Mouse (Mus musculus) cortical plate, adult 2 months (tissue): ENCODE results near the gene Pgm3.

Experiments used
- CTCF ChIP-seq: fragments of 200-500 bp; IDR thresholded peaks from 2 replicates; pipeline ENCODE4 v1.5.1; 2011; ENCODE audit warnings: mild to moderate bottlenecking, control low read depth, low read length; ENCODE audit not compliant: insufficient read depth; ENCODE audit errors: extremely low read depth
- POLR2A ChIP-seq: fragments of 200-500 bp; IDR thresholded peaks from 2 replicates; pipeline ENCODE4 v1.6.1; 2011; ENCODE audit warnings: mild to moderate bottlenecking, low read length, control low read depth; ENCODE audit not compliant: insufficient read depth; ENCODE audit errors: extremely low read depth

DNA sequence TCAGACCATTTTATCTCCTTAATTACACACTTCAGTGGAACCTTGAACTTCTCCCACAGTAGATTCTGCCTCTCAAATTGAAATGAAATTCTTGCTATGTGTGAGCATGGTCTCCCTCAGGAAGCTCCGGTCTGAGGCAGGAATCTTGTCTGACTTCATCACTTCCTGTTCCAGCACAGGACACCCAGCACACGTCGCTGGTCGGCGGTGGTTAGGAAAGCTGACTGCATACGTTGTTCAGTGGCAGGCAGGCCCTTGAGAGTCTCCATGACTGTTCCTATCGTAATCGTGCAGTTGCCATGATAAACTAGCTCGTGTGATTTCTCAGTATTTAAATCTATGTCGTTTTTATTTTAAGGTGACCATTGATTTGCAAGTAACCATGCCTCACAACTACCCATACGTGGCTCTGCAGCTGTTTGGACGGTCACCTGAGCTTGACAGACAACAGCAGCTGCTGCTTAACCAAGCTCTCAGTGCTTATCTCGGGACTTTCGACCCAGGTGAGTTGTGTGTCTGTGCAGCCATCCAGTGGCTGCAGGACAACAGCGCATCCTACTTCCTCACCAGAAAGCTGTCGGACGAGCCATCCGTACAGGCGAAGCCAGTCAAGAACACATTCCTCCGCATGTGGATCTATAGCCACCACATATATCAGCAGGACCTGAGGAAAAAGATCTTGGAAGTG lies 2.1 kb upstream of the Pgm3 start:
- no peak for TF ChIP-seq POLR2A
- TF ChIP-seq CTCF = no peak
